Comparison of ENCODE assay signal across 9 mouse cellular contexts in genomic region chr5:103737208-103738066, GRCm38 (mm10). TPM values are rescaled to one million over a fixed set of nuclear protein-coding genes. Genes with fewer than 3 reads are reported as not detected.
DNase-seq lines count a peak whose midpoint lies in the region; ATAC-seq lines count a peak whose summit lies in the region.
"Had no signal": no experiment of that assay in that cellular context is flagged by ENCODE, and none has a peak within 500 bp of the region (broad histone marks: within the 10 kb centered on the region; RNA-seq: fewer than 3 reads in every experiment).

No protein-coding gene starts in this region.

- no peak overlapping the region for H3K4me2 ChIP-seq in forebrain, embryonic 14.5 days (ENCODE audit: low read length)
- no peak overlapping the region for H3K4me2 ChIP-seq in forebrain, embryonic 13.5 days
- no peak overlapping the region for H3K4me2 ChIP-seq in kidney, embryonic 16.5 days (replicated peaks; ENCODE audit: low read depth, low read length)

- no peak for ATAC-seq in forebrain, embryonic 14.5 days
- ATAC-seq in forebrain, embryonic 13.5 days = no peak
- ATAC-seq in kidney, embryonic 16.5 days (ENCODE audit: low FRiP score, low TSS enrichment) = no peak

- intact Hi-C loops in gastrocnemius, postnatal 36 days (cut with DNase I) = loop anchor here (5.0 kb wide), 1 partner anchor 85 kb away; no protein-coding TSS in a partner anchor

- 75% methylated on average over 26 of the region's 26 CpGs for WGBS in forebrain, embryonic 14.5 days
- 87% methylated on average over 26 of the region's 26 CpGs for WGBS in forebrain, embryonic 13.5 days
- 47% methylated on average over 26 of the region's 26 CpGs for WGBS in kidney, embryonic 16.5 days

- peaks cover 3% of the 10 kb centered on the region; the same call in 1 of the 2 replicates for H3K4me1 ChIP-seq in forebrain, embryonic 14.5 days (ENCODE audit: control insufficient read depth, insufficient read depth, low read length)
- no peaks in the 10 kb centered on the region for H3K4me1 ChIP-seq in forebrain, embryonic 13.5 days
- peaks cover 17% of the 10 kb centered on the region for H3K4me1 ChIP-seq in kidney, embryonic 16.5 days (ENCODE audit: insufficient read depth, low read length)

- H3K9me3 ChIP-seq in forebrain, embryonic 14.5 days (replicated peaks; ENCODE audit: control insufficient read depth, low read length) = no peaks in the 10 kb centered on the region
- H3K9me3 ChIP-seq in forebrain, embryonic 13.5 days (replicated peaks) = no peaks in the 10 kb centered on the region
- H3K9me3 ChIP-seq in kidney, embryonic 16.5 days (ENCODE audit: low read length) = no peaks in the 10 kb centered on the region

- DNase-seq in forebrain, embryonic 14.5 days (ENCODE audit: low spot score) = peak; percentile 58
- peak; percentile 82 for DNase-seq in adrenal gland, adult 2 months
- peak; percentile 31 for DNase-seq in ovary, postnatal 14 days (ENCODE audit: low spot score)
- no peak for DNase-seq in layer of hippocampus, adult 9-11 months
- no peak for DNase-seq in gastrocnemius, postnatal 36 days
- no peak for DNase-seq in thymus, postnatal 25 days
- DNase-seq: gastrocnemius, postnatal 10 days had no signal

- no peak overlapping the region for H3K4me3 ChIP-seq in forebrain, embryonic 14.5 days (ENCODE audit: low read depth, low read length)
- no peak overlapping the region for H3K4me3 ChIP-seq in forebrain, embryonic 13.5 days
- H3K4me3 ChIP-seq in kidney, embryonic 16.5 days (ENCODE audit: low read length) = no peak overlapping the region

- H3K27ac ChIP-seq in forebrain, embryonic 14.5 days (ENCODE audit: low read depth, low read length) = no peak overlapping the region
- no peak overlapping the region for H3K27ac ChIP-seq in forebrain, embryonic 13.5 days
- peak overlapping the region; percentile 34; the same call in 1 of the 2 replicates for H3K27ac ChIP-seq in kidney, embryonic 16.5 days (ENCODE audit: low read length)

- H3K27me3 ChIP-seq in forebrain, embryonic 14.5 days (replicated peaks; ENCODE audit: control insufficient read depth, insufficient read depth, low read length) = no peaks in the 10 kb centered on the region
- no peaks in the 10 kb centered on the region for H3K27me3 ChIP-seq in forebrain, embryonic 13.5 days
- H3K27me3 ChIP-seq in kidney, embryonic 16.5 days (ENCODE audit: insufficient read depth, low read length) = no peaks in the 10 kb centered on the region

- no peak overlapping the region for H3K9ac ChIP-seq in forebrain, embryonic 14.5 days (ENCODE audit: low read length)
- H3K9ac ChIP-seq in forebrain, embryonic 13.5 days = no peak overlapping the region
- H3K9ac ChIP-seq in kidney, embryonic 16.5 days (replicated peaks; ENCODE audit: low read length) = no peak overlapping the region; the same call in 1 of the 2 replicates

- no peaks in the 10 kb centered on the region for H3K36me3 ChIP-seq in forebrain, embryonic 14.5 days (ENCODE audit: control insufficient read depth, insufficient read depth, low read length)
- no peaks in the 10 kb centered on the region for H3K36me3 ChIP-seq in forebrain, embryonic 13.5 days (ENCODE audit: poor library complexity, severe bottlenecking)
- no peaks in the 10 kb centered on the region for H3K36me3 ChIP-seq in kidney, embryonic 16.5 days (ENCODE audit: insufficient read depth, low read length)

RNA-seq across cellular contexts. Expression of gene Aff1, which starts 45.3 kb away (rescaled TPM):
- polyA plus RNA-seq in forebrain, embryonic 14.5 days (2014; fragmentation: Nextera tagmentation; extraction: Ambion mirVana) = 1.5 and 2.6 TPM in 2 replicates
- 1.8 and 2.0 TPM in 2 replicates for polyA plus RNA-seq in forebrain, embryonic 13.5 days (2015; fragmentation: Nextera tagmentation; extraction: Ambion mirVana)
- total RNA-seq in adrenal gland, adult 2 months (2021) = 10 to 100 TPM; 32.8 to 50.0 TPM
- 4.3 and 5.6 TPM in 2 replicates for polyA plus RNA-seq in adrenal gland, adult 2 months (2012; rRNA removed)
- 13.2 and 14.5 TPM in 2 replicates for polyA plus RNA-seq in kidney, embryonic 16.5 days (2015; fragmentation: Nextera tagmentation; extraction: Ambion mirVana)
- 10 to 100 TPM; 30.1 to 39.8 TPM for total RNA-seq in gastrocnemius, postnatal 36 days (2021)

Comparison
In these comparisons a context has a peak if more than half of its experiments do, and no peak if none do; other contexts are left out.
1. DNase-seq: peak in forebrain, embryonic 14.5 days (single experiment), adrenal gland, adult 2 months (single experiment) and ovary, postnatal 14 days (single experiment); none in layer of hippocampus, adult 9-11 months (single experiment), gastrocnemius, postnatal 36 days (0 of 2) and thymus, postnatal 25 days (single experiment).